Mouse (Mus musculus): ENCODE measurements around the gene Gm5751.
"Not testable (repeated sequence)": the region's sequence is repeated elsewhere in the genome, so short reads cannot be mapped to it uniquely, and the experiment has no call there.

Gene Gm5751

DNA sequence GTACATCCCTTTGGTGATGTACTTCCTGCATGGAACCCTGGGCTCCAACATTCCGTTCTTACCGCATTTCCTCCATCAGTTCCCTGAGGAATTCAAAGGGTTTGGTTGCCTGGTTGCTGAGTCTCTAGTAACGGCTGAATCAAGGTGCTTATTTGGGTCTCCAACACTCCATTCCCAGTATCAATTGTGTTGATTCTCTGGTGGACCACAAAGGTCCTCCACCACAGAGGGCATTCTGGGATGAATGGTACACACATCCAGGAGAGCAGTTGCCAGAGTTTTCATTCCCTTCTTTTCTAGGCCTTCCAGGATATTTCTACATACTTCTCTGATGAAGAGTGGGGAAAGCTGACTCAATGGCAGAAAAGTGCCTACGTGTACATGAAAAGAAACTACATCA lies at the start of gene Gm5751:
Gene Gm5751 (plus strand): TSS at position 301 of the 400 bp plus-strand sequence.
- DNase-seq (ENCODE audit: low read depth, low spot score): not testable (repeated sequence)

DNA sequence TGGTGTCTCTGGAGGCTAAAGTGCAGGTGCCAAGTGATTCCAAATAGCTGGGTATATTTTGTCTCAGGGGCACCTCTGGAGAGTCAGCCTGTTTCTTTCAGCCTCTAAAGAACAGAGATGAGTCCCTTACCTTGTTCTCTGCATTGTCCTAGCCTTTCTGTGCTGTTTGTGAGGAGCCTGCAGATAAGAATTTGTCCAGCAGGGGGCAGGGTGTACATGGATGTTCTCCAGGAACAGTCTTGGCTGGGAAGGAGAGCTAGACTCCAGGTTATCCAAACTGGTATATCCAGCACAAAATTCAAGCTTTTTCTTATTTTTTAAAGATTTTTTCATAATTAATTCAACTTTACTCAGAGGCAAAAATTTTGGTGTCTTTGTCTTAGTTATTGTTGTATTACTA lies 42.0 kb upstream of the Gm5751 start:
- DNase-seq (ENCODE audit: low read depth, low spot score): peak; percentile 29

DNA sequence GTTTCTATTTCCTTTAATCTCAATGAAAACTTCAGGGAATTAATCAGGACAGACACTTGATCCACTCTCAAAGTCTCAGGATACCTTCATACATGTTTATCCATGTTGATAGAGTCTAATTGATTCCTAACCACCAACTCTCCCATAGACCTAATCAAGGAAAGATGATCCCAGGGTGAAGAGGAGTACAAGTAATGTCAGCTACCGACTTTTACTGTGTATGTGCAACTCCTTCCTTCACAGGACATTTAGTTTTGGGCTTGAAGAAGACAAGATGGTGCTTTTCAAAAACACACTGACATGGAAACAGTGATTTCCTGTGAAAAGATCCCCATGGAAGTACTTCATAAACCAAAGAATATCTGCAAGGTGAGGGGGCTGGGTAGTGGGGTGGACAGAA lies 30.4 kb upstream of the Gm5751 start, which contains the start of gene Gm6592:
Gene Gm6592 (plus strand): TSS at position 301 of the 400 bp plus-strand sequence.
- DNase-seq (ENCODE audit: low read depth, low spot score): no peak

DNA sequence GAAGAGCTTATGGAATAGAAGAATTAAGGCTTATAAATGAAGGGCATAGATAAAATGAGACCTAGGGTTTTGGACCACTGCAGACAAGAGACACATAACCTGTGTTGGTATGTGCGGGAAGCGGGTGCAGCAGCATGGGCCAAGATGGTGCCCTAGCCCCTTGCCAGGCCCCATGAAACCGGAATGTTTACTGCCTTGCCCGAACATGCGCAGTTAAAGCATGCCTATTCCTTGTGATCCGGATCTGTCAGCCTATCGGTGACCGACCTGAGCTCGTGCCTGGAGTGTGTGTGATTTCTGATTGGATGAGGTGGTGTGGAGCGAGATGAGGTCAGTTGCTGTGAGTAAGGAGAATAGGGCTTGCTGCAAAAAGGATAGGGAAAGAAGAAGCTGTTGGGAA lies 21.6 kb upstream of the Gm5751 start:
- DNase-seq (ENCODE audit: low read depth, low spot score): no peak

DNA sequence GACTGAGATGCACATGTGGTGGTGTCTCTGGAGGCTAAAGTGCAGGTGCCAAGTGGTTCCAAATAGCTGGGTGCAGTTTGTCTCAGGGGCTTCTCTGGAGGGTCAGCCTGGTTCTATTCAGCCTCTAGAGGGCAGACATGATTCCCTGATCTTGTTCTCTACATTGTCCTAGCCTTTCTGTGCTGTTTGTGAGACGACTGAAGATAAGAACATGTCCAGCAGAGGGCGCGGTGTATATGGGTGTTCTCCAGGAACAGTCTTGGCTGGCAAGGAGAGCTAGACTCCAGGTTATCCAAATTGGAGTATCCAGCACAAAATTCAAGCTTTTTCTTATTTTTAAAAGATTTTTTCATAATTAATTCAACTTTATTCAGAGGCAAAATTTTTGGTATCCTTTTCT lies 9.7 kb upstream of the Gm5751 start:
- DNase-seq (ENCODE audit: low read depth, low spot score): peak; percentile 77

DNA sequence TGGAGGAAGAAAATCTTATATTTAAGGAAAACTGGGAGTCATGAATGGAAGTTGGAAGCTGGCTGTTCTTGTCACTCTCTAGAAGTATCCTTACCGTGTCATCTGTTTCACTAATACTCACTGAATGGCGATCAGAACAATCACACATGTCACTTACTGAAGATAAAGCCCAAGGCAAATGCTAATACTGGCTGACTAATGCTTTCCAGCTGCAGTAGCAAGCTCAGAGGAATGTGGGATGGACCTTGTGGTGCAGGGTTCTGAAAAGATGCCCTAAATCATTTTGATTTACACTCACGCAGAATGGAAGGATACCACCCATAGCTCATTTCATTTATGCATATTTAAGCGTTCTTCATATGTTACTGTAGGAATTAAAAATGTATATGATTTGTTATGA lies 10.3 kb downstream of the Gm5751 start:
- DNase-seq (ENCODE audit: low read depth, low spot score): no peak

DNA sequence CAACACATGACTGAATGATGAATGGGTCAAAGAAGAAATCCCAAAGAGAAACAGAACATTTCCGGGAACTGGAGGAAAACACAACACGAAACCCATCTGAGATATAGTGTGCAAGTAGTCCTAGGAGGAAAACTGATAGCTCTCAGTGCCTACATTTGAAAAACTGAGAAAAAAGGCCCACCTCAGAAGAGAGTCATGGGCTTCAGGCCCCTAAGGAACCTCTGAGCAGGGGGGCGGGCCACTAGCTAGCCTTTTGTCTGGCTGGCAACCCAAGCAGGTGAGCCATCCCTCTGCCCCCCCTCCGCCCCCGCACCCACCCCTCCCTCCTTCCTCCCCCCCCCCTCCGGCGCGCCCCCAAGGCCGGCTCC lies 17.9 kb downstream of the Gm5751 start:
- DNase-seq (ENCODE audit: low read depth, low spot score): no peak

DNA sequence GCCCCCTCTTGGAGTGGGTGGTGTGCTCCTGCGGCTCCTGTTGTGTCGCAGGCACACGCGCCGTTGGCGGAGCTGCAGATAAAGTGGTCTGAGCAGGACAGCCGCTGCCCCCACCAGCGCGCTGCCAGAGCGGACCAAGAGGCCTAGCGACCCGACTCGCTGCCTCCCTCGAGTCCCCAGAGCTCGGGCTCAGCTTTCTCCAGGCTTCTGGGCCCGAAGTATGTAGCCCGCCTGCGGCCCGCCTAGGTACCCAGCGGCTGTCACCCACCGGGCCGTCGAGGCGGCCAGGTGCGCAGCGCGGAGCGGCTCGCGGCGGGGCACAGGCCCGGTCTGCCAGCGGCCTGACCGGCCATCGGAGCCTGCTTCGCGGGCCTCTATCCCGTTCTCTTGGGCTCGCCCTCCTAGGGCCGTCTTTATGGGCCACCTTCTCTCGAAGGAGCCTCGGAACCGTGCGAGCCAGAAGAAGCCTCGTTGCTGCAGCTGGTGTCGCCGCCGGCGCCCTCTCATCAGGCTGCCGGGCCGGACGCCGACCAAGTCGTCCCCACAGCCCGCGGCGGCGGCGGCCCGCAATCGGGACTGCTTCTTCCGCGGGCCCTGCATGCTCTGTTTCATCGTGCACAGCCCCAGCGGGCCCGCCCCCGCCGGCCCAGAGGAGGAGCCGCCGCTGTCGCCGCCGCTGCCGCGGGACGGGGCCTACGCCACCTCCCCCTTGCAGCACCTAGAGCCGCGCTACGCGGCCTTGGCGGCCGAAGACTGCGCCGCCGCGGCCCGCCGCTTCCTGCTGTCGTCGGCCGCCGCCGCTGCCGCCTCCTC lies 18.5 kb downstream of the Gm5751 start, which contains the start of gene B630019K06Rik:
Gene B630019K06Rik (plus strand): TSS at position 40 of the 813 bp plus-strand sequence.
- DNase-seq (ENCODE audit: low read depth, low spot score): peak; percentile 51

DNA sequence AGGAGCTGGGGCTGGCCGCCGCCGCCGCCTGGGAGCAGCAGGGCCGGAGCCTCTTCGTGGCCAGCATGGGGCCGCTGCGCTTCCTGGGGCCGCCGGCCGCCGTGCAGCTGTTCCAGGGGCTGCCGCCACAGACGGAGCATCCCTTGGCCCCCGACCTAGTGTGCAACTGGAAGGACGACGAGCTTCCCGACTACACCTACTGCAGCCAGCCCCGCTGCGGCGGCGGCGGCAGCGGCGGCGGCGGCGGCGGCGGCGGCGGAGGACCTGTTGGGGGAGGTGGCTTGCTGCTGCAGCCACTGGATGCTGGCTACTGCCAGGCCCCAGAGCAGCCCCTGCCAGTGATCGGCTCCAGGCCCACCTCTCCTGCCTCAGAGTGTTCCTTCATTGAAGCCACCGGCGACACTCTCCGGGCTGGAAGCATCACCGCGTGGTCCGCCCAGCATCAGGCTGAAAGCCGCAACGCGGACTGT lies 19.2 kb downstream of the Gm5751 start:
- no peak for DNase-seq (ENCODE audit: low read depth, low spot score)

DNA sequence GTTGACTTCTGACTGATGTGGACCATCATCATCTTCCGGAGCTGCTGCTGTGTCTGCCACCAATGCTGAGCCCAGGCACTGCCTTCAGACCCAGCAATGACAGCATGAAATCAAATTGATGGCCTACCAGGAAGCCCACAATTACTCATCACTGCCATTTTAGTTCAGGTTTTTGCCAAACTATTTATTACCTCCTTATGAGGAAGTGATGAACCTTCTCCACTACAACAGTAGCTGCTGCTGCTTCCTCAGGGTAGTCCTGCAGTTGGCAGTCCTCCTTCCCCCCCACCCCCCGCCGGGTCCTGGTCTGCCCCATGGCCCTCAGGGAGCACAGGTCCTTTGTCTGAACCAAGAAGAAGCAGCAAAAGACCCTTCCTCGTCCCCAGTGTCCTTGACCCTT lies 26.8 kb downstream of the Gm5751 start:
- DNase-seq (ENCODE audit: low read depth, low spot score): no peak

DNA sequence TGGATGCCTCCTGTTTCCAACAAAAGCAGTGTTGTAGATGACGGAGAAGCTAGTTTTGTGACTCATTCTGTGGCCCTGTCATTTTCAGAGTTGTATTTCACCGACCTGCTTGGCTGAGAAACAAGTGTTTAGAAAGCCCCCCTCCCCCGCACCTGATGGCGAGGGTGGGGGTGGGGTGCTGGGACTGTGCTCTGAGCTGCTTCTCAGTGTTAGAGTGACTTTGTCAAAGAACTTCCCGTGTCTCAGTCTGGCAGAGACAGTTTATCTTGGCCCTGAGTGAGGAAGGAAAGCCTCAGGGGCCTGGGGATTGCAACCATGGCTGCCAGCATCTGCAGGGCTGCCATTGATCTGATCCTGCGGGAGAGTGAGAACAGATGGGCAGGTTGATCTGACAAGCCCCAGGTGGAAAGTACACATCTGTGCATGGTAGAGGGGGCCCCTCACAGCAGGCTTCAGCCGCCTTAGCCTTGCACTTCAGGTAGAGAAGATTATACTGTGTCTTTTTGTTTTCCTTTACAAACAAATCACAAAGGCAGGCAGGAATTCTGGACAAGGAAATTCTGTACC lies 27.9 kb downstream of the Gm5751 start:
- no peak for DNase-seq (ENCODE audit: low read depth, low spot score)

DNA sequence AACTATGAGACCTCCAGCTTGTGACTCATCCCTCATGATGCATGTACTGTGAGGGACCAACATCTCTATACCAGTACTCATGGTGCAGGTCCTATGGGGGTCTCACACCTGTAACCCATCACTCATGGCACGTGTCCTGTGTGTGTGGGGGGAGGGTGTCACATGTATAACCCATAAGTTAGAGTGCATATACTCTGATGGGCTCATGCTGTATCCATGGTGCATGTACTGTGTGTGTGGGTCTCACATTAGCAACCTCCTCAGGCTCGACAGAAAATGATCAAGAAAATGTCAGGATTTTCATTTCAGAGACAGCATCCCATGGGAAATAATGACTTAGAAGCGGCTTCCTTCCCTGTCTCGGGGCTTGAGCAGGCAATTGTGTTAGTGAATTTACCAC lies 47.0 kb downstream of the Gm5751 start:
- DNase-seq (ENCODE audit: low read depth, low spot score): no peak

DNA sequence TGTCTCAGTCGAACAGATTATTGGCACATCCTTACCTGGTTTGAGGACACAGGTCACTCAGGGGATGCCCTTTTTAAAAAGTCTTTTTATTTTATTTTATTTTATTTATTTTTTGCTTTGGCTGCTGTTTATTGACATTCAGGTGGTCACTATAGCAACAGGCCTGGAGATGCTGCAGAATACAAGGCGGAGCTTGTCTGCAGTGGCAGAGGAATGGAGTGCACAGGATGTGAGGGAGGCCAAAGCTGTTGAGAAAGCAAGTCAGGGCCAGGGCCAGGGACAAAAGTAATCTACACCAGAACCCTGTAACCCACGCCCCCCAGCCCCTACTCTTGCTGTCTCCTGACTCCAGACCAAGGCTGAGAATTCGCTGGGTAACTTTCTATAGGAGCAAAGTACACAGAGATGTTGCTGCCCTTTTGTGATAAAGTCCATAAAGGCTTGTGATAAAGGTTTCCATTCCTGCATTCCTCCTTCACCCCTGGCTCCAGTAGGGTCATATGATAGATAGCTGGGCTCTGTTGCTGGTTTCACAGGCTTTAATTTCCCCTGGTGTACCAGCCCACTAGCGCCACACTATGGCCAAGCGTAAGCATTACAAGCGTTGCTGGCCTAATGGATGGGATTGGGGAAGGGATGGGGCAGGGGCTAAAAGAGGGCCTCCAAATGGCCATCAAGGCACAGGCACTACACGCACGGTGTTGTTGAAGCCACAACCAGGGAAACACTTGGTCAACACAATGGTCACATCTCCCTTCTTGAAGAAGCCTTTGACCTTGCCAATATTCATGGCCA lies 48.0 kb downstream of the Gm5751 start:
- DNase-seq (ENCODE audit: low read depth, low spot score): no peak

DNA sequence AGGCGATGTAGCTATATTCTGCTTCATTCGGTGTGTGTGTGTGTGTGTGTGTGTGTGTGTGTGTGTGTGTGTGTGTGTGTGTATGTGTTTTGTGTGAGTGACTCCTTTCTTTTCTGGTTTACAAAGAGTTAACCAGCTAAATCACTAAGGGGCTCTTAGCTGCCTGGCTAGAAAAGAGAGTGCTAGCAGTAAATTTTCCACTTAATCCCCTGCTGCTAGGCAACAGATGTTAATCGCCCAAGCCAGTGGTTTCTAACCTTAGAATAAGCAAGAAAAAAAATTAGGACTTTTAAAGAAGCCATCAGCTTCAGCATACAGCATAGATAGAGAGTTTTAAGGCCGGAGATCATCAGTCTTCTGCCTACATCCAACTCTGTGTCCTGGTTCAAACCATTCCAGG lies 53.3 kb downstream of the Gm5751 start:
- DNase-seq (ENCODE audit: low read depth, low spot score): peak; percentile 17
